Mouse (Mus musculus): ENCODE data around the gene Ank. TPM values are rescaled to one million over a fixed set of nuclear protein-coding genes. Genes with fewer than 3 reads are reported as not detected.
"Not testable (repeated sequence)": the region's sequence is repeated elsewhere in the genome, so short reads cannot be mapped to it uniquely, and the experiment has no call there.

Ank gene
- polyA plus RNA-seq, 1 experiment: 3.7 TPM

DNA sequence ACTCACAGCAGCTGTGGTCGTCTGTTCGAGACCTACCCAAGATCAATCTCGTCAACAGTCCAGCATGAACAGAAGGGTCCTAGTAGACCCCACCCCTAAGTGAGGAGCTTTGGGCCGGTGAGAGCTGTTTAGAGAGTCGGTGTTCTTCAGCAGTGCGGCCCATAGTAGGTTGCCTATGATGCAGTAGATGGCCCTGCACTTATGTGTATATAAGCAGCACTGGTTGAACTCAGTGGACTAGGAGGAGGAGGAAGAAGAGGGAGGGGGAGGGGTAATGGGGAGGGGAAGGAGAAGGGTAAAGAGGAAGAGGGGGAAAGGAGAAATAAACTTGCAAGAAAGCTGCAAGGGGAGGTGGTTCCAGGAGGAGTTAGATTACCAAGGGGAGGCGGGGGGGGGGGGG, 25.4 kb upstream of the Ank start:
- H3K4me1 ChIP-seq (ENCODE audit: control insufficient read depth): no peaks in the 10 kb centered on the region
- no peaks in the 10 kb centered on the region for H3K9me3 ChIP-seq (ENCODE audit: control insufficient read depth, low read length)
- H3K36me3 ChIP-seq (ENCODE audit: control insufficient read depth): no peaks in the 10 kb centered on the region
- H3K4me3 ChIP-seq (replicated peaks): no peak overlapping the region
- TF ChIP-seq TAL1 (IDR thresholded peaks at IDR 0.05; ENCODE audit: low read length): no peak
- no peak for TF ChIP-seq GATA1 (IDR thresholded peaks at IDR 0.05; ENCODE audit: low read length)
- H3K27me3 ChIP-seq (ENCODE audit: control insufficient read depth): no peaks in the 10 kb centered on the region

DNA sequence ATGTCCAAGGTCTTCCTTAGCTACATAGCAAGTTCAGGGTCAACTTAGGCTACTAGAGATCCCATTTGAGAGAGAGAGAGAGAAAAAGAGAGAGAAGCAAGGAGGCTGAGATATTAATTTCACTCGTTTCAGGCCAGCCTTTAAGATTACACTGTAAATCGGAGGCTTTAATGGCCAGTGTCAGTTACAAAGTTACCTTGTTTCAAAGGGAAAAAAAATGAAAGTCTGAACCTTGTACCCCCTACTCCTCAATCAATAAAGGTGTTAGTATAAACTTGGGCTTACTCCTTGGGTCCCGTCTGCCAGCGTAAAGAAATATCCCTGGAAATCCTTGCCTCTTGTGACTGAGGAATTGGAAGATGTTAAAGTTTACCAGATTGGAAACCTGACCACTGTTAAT, 24.9 kb upstream of the Ank start:
- Histone ChIP-seq H3K4me1 (ENCODE audit: control insufficient read depth) (no peaks in the 10 kb centered on the region), H3K4me3 (replicated peaks) (no peak overlapping the region), H3K27me3 (ENCODE audit: control insufficient read depth) (no peaks in the 10 kb centered on the region), H3K9me3 (ENCODE audit: control insufficient read depth, low read length) (no peaks in the 10 kb centered on the region), H3K36me3 (ENCODE audit: control insufficient read depth) (no peaks in the 10 kb centered on the region)
- no peak for TF ChIP-seq TAL1 (IDR thresholded peaks at IDR 0.05; ENCODE audit: low read length)
- TF ChIP-seq GATA1 (IDR thresholded peaks at IDR 0.05; ENCODE audit: low read length): no peak

DNA sequence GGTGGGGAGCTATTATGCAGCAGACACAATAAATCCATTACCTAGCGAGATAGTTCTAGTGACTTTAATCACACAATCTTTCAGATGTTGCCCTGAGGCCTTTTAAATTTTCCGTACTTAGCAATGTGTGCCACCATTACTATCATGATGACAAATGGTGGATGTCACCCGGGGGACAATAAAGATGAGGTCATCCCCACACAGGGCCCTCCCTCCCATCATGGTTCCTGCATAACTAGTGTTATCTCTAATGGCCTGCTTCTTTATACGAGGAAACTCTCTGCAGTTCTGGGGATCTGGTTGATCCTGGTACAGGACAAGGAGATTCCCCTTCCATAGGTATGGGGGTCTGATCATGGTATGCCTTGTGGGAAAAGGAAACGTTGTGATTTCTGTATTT, 24.5 kb upstream of the Ank start:
- H3K9me3 ChIP-seq (ENCODE audit: control insufficient read depth, low read length): no peaks in the 10 kb centered on the region
- no peaks in the 10 kb centered on the region for H3K27me3 ChIP-seq (ENCODE audit: control insufficient read depth)
- H3K4me3 ChIP-seq (replicated peaks): no peak overlapping the region
- H3K36me3 ChIP-seq (ENCODE audit: control insufficient read depth): no peaks in the 10 kb centered on the region
- no peak for TF ChIP-seq GATA1 (IDR thresholded peaks at IDR 0.05; ENCODE audit: low read length)
- no peak for TF ChIP-seq TAL1 (IDR thresholded peaks at IDR 0.05; ENCODE audit: low read length)
- H3K4me1 ChIP-seq (ENCODE audit: control insufficient read depth): peaks cover 2% of the 10 kb centered on the region

DNA sequence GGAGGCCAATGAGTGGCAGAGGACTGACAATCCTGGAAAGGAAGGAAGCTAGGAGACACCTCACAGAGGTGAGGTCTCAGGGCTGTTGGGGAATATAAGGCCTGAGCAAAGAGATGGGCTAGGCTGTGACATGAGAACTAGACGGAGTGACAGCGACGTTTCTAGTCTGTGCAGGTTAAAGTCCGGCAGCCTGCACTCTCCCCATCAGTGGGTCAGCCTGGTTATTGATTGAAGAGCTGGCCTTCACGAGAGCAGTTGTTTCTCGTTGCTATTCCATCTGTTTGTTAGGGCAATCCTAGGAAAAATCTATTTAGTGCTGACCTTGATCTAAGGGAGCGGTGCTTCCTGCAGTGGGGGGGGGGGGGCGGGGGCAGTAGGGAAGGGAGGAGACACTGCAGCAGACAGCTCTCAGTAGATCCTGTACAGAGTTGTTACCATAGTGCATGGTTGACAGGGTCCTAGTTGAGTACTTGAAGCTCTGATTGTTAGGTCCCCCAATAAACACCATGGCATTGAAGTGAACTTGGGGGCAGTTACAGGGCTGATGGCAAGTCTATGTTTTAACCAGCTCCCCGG, 21.6 kb upstream of the Ank start:
- Histone ChIP-seq H3K9me3 (ENCODE audit: control insufficient read depth, low read length) (no peaks in the 10 kb centered on the region), H3K27me3 (ENCODE audit: control insufficient read depth) (no peaks in the 10 kb centered on the region), H3K36me3 (ENCODE audit: control insufficient read depth) (no peaks in the 10 kb centered on the region), H3K4me1 (ENCODE audit: control insufficient read depth) (peaks cover 2% of the 10 kb centered on the region), H3K4me3 (replicated peaks) (no peak overlapping the region)
- no peak for TF ChIP-seq TAL1 (IDR thresholded peaks at IDR 0.05; ENCODE audit: low read length)

DNA sequence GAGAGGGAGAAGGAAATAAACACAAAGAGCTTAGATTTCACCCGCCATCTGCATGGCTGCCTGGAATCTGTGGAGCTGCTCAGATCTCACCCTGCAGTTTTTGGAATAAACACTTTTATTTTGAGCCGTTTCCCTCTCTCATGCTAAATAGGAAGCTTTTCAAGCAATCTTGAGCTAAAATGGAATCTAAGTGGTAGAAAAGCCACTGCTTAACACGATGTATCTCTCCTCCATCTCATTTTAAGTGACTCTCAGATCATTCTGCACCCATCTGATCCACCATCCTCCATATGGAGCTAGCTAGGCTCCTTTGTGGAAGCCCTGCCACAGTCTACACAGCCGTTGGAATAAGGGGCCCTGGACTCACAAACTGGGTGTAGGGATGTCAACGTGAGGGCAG, 15.8 kb upstream of the Ank start:
- Histone ChIP-seq H3K9me3 (ENCODE audit: control insufficient read depth, low read length) (no peaks in the 10 kb centered on the region), H3K36me3 (ENCODE audit: control insufficient read depth) (no peaks in the 10 kb centered on the region), H3K4me3 (replicated peaks) (no peak overlapping the region), H3K4me1 (ENCODE audit: control insufficient read depth) (peaks cover 13% of the 10 kb centered on the region), H3K27me3 (ENCODE audit: control insufficient read depth) (no peaks in the 10 kb centered on the region)
- TF ChIP-seq GATA1 (IDR thresholded peaks at IDR 0.05; ENCODE audit: low read length): no peak
- no peak for TF ChIP-seq TAL1 (IDR thresholded peaks at IDR 0.05; ENCODE audit: low read length)

DNA sequence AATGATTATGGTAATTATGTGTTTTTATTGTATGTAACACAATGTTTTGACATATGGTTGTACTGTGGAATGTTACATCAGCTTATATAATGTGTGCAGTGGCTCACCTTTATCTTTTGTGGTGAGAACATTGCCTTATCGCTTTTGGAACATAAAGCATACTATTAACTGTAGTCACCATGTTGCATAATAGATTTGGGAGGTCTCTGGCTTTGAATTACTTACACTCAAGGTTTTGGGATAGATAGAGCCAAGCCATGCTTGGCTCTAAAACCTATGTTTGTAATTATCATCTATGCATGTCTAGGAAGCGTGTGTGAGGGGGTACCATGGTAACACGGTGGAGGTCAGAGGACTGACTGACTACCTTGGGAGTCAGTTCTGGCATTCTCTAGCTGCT, 14.7 kb upstream of the Ank start:
- TF ChIP-seq TAL1 (IDR thresholded peaks at IDR 0.05; ENCODE audit: low read length) (no peak), GATA1 (IDR thresholded peaks at IDR 0.05; ENCODE audit: low read length) (no peak)

DNA sequence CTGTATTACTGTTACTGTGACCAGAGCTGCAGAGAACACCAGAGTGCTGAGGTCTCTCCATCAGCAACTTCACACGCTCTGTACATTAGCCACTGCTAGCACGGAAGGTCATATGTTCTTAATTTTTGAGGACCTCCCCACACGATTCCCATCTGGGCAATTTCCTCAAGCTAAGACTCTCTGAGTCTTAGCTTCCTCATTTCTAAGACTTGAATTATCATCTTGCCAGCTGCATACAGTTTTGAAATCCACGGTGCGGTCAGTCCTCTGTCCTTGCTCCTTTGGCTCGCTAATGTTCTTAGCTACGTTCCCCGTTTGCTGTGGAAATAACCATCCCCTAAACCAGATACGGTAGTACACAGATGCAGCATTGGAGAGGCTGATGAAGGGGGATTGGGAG, 14.0 kb upstream of the Ank start:
- no peak for TF ChIP-seq TAL1 (IDR thresholded peaks at IDR 0.05; ENCODE audit: low read length)
- TF ChIP-seq GATA1 (IDR thresholded peaks at IDR 0.05; ENCODE audit: low read length): no peak

More for the DNA sequence above, 14.7 kb upstream of the Ank start:
- Histone ChIP-seq H3K9me3 (ENCODE audit: control insufficient read depth, low read length) (no peaks in the 10 kb centered on the region), H3K27me3 (ENCODE audit: control insufficient read depth) (no peaks in the 10 kb centered on the region), H3K4me3 (replicated peaks) (no peak overlapping the region), H3K4me1 (ENCODE audit: control insufficient read depth) (peaks cover 11% of the 10 kb centered on the region), H3K36me3 (ENCODE audit: control insufficient read depth) (no peaks in the 10 kb centered on the region)

DNA sequence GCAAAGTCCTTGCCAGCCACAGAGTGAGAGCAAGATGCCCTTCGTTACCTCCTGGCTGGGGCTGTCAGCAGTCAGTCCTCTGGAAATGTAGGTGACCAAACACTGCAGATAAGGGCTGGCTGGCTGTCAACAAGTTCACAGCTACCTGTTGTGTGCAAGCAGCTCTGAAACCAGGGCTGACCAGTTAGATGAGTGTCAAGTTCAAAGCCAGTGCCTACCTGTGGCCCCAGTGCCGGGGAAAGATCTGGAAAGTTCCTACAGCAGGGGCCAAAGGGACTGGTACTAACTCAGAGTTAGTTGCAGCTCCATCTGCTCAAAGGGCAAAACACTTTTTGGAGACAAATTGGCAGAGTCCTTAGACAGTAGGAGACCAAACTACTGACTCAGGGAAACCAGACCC, 9.5 kb upstream of the Ank start:
- H3K27me3 ChIP-seq (ENCODE audit: control insufficient read depth): 0 out of 2 replicates have a peak, but pooled peaks cover 4% of the 10 kb centered on the region
- no peaks in the 10 kb centered on the region for H3K36me3 ChIP-seq (ENCODE audit: control insufficient read depth)
- H3K4me1 ChIP-seq (ENCODE audit: control insufficient read depth): peaks cover 8% of the 10 kb centered on the region
- TF ChIP-seq GATA1 (IDR thresholded peaks at IDR 0.05; ENCODE audit: low read length) (no peak), TAL1 (IDR thresholded peaks at IDR 0.05; ENCODE audit: low read length) (no peak)
- H3K9me3 ChIP-seq (ENCODE audit: control insufficient read depth, low read length): no peaks in the 10 kb centered on the region
- H3K4me3 ChIP-seq (replicated peaks): no peak overlapping the region

More for the DNA sequence above, 14.0 kb upstream of the Ank start:
- Histone ChIP-seq H3K9me3 (ENCODE audit: control insufficient read depth, low read length) (no peaks in the 10 kb centered on the region), H3K4me3 (replicated peaks) (no peak overlapping the region), H3K36me3 (ENCODE audit: control insufficient read depth) (no peaks in the 10 kb centered on the region), H3K4me1 (ENCODE audit: control insufficient read depth) (peaks cover 11% of the 10 kb centered on the region), H3K27me3 (ENCODE audit: control insufficient read depth) (no peaks in the 10 kb centered on the region)

DNA sequence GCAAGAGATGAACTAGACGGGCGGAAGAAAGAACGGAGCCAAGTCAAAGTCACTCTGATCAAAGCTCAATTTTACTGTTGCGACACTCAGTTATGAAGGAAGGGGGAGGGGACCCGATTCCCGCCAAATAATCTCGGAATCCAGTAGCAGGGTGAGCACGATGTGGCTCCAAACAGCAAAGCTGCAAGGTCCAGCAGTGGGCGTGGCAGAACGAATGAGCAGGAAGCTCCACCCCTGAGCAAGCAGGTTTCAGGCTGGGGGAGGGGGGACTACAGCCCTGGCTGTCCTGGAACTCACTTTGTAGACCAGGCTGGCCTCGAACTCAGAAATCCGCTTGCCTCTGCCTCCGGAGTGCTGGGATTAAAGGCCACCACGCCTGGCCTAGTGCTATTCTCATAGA, 6.7 kb upstream of the Ank start:
- not testable (repeated sequence) for H3K9me3 ChIP-seq (ENCODE audit: control insufficient read depth, low read length); H3K4me1 ChIP-seq (ENCODE audit: control insufficient read depth); H3K27me3 ChIP-seq (ENCODE audit: control insufficient read depth); H3K36me3 ChIP-seq (ENCODE audit: control insufficient read depth); H3K4me3 ChIP-seq (replicated peaks)

All from erythroblast, embryonic 14.5 days (primary cell).